Mouse (Mus musculus) myocyte (in vitro differentiated cells): ENCODE results near the gene Ints14. TPM values are rescaled to one million over a fixed set of nuclear protein-coding genes. Genes with fewer than 3 reads are reported as not detected.

Experiments
- H3K27me3 ChIP-seq: one replicate; pipeline ENCODE4 v1.6.1; 2011; ENCODE audit not compliant: control insufficient read depth, insufficient read depth, insufficient read length
- H3K36me3 ChIP-seq: one replicate; pipeline ENCODE4 v1.6.1; 2011; ENCODE audit not compliant: control insufficient read depth, insufficient read depth
- H3K4me2 ChIP-seq: one replicate; pipeline ENCODE4 v1.6.1; 2011; ENCODE audit warnings: low read depth, control low read depth
- H3K4me3 ChIP-seq: one replicate; pipeline ENCODE4 v1.5.1; 2011; ENCODE audit warnings: mild to moderate bottlenecking, control low read depth, moderate library complexity
- H3K79me2 ChIP-seq: one replicate; pipeline ENCODE4 v1.6.1; 2011; ENCODE audit not compliant: control insufficient read depth, insufficient read depth
- H3ac ChIP-seq: one replicate; pipeline ENCODE4 v1.6.1; 2011; ENCODE audit not compliant: control insufficient read depth, insufficient read length
- CEBPB ChIP-seq: IDR thresholded peaks from 2 replicates; pipeline ENCODE4 v1.6.1; 2011; ENCODE audit warnings: mild to moderate bottlenecking, moderate library complexity; ENCODE audit not compliant: poor library complexity, insufficient read depth, severe bottlenecking
- E2F4 ChIP-seq: IDR thresholded peaks from one replicate; pipeline ENCODE4 v1.6.1; 2011; ENCODE audit warnings: mild to moderate bottlenecking, control low read depth, moderate library complexity; ENCODE audit not compliant: insufficient read depth
- MAX ChIP-seq: IDR thresholded peaks from one replicate; pipeline ENCODE4 v1.6.1; 2011; ENCODE audit warnings: low read depth, mild to moderate bottlenecking, control low read depth
- MYOD1 ChIP-seq, 3 experiments: IDR thresholded peaks; one replicate each; pipeline ENCODE4 v1.6.1; 2011; ENCODE audit warnings: control low read depth in 2 of 3, low read depth in 2 of 3, mild to moderate bottlenecking in 2 of 3, moderate library complexity in 1 of 3; ENCODE audit not compliant: insufficient read length in 2 of 3, control insufficient read depth in 1 of 3
- MYOG ChIP-seq, 3 experiments: IDR thresholded peaks; one replicate each; pipeline ENCODE4 v1.6.1; 2011; ENCODE audit warnings: control low read depth in 2 of 3, low read depth in 2 of 3, mild to moderate bottlenecking in 2 of 3; ENCODE audit not compliant: insufficient read length in 2 of 3, control insufficient read depth in 1 of 3, insufficient read depth in 1 of 3
- POLR2A ChIP-seq: IDR thresholded peaks from one replicate; pipeline ENCODE4 v1.6.1; 2011; ENCODE audit warnings: low read depth, mild to moderate bottlenecking, control low read depth, moderate library complexity; ENCODE audit not compliant: insufficient read length
- POLR2AphosphoS2 ChIP-seq: IDR thresholded peaks from one replicate; pipeline ENCODE4 v1.6.1; 2011; ENCODE audit warnings: low read depth, control low read depth; ENCODE audit not compliant: insufficient read length
- REST ChIP-seq: IDR thresholded peaks from one replicate; pipeline ENCODE4 v1.6.1; 2011; ENCODE audit warnings: mild to moderate bottlenecking, control low read depth, moderate library complexity; ENCODE audit not compliant: insufficient read depth, insufficient read length
- SRF ChIP-seq: IDR thresholded peaks from one replicate; pipeline ENCODE4 v1.6.1; 2011; ENCODE audit warnings: low read depth; ENCODE audit not compliant: control insufficient read depth, insufficient read length
- TCF12 ChIP-seq: IDR thresholded peaks from one replicate; pipeline ENCODE4 v1.6.1; 2011; ENCODE audit warnings: mild to moderate bottlenecking, control low read depth; ENCODE audit not compliant: poor library complexity, insufficient read depth, severe bottlenecking
- USF1 ChIP-seq: IDR thresholded peaks from one replicate; pipeline ENCODE4 v1.6.1; 2011; ENCODE audit warnings: low read depth, mild to moderate bottlenecking, control low read depth, moderate library complexity
- polyA plus RNA-seq: library from polyadenylated mRNA; unstranded; fragments of >200 nt; fragmentation: generic; extraction: Trizol; gene quantifications from one replicate; pipeline ENCODE4 v1.2.1, GENCODE M21; 2012; ENCODE audit warnings: missing spikeins

Ints14 gene
- polyA plus RNA-seq, 1 experiment = 19.4 TPM

DNA sequence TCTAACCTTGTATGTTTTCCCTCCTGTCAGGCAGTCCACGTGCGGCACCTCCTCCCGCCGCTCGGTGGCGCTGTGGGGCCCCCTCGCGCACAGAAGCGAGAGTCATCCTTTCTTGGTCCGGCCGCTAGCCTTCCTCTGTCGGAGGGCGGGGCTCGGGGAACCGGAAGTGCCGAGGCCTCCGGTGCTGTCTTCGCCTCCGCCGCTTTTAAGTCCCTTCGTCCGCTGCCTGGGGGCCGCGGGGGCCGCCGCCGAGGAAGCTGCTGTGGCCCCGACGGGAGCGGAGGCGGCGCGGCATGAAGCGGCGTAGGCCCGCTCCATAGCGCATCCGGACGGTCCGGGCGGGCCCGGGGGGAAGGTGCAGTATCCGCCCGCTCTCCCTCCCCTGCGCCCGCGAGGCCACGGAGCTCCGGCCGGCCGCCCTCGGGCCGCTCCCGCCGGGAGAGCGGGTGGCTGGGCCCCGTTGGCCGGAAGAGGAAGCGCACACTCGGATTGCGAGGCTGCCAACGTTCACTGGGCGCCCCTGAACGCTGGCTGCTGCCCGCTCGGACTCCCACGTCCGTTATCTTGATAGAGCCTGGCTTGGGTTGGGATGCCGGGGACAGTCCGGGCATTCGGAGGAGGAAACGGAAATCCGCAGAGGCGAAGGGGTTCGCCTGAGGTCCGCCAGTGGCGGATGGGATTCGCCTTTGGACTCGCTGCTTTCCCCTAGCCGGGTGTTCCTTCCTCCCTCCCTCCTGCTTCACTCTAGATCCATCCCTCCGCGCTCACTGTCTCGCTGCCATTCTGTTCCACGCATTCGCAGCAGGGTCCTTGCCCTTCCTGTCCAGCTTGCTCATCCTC lies 71.8 kb downstream of the Ints14 start, which contains the start of gene Dpp8:
Gene Dpp8 (plus strand): TSS at position 146 of the 840 bp plus-strand sequence.
- peak within 1 kb of the TSS; percentile 97 for H3ac ChIP-seq
- peak within 1 kb of the TSS; percentile 95 for H3K4me2 ChIP-seq
- TF ChIP-seq TCF12 = no peak
- TF ChIP-seq MYOD1 (IDR thresholded peaks at IDR 0.05; ENCODE audit: control insufficient read depth in 1 of 3, insufficient read length in 2 of 3, low read depth in 2 of 3) = peak in 1 of 3 experiments; percentile 6
- TF ChIP-seq REST = no peak
- TF ChIP-seq POLR2A = peak; percentile 64
- peak; percentile 45 for TF ChIP-seq MAX
- TF ChIP-seq USF1 = peak; percentile 29
- peak in 1 of 3 experiments; percentile 2 for TF ChIP-seq MYOG (IDR thresholded peaks at IDR 0.05; ENCODE audit: control insufficient read depth in 1 of 3, insufficient read depth in 1 of 3, insufficient read length in 2 of 3, low read depth in 2 of 3)
- TF ChIP-seq POLR2AphosphoS2 = no peak
- TF ChIP-seq E2F4 = no peak
- TF ChIP-seq SRF = no peak
- TF ChIP-seq CEBPB = no peak
- H3K4me3 ChIP-seq = peak within 1 kb of the TSS; percentile 72
- peaks cover 16% of the 10 kb centered on the region for H3K79me2 ChIP-seq
- H3K36me3 ChIP-seq = peaks cover 9% of the 10 kb centered on the region
- no peaks in the 10 kb centered on the region for H3K27me3 ChIP-seq

DNA sequence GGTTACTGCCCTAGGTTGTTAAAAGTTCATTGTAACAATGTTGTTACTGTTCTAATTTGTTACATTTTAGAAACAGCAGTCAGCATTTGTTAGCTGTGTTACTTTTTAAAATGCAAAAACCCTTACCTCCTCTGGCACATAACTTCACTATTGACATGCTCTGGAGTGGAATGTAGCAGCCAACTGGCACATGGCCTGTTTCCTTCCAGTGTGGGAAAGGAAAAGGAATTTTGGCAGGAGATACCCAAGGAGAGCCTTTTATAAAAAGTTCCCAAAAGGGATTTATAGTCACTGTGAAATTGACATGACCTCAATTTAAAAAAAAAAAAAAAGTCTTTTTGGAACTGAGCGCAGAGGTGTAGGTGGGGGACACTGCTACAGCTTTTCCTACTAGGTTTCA lies 75.8 kb downstream of the Ints14 start:
- Histone ChIP-seq H3K36me3 (peaks cover 13% of the 10 kb centered on the region), H3K4me2 (no peak overlapping the region), H3ac (no peak overlapping the region), H3K4me3 (no peak overlapping the region), H3K79me2 (peaks cover 16% of the 10 kb centered on the region), H3K27me3 (no peaks in the 10 kb centered on the region)
- TF ChIP-seq SRF (no peak), MYOD1 (IDR thresholded peaks at IDR 0.05; ENCODE audit: control insufficient read depth in 1 of 3, insufficient read length in 2 of 3, low read depth in 2 of 3) (no peak), REST (no peak)

Other genes with a start within 250 kb of the Ints14 start
- 150 TPM for gene Rab11a, start 223.1 kb upstream of the Ints14 start, polyA plus RNA-seq
- 5.0 TPM for gene Dennd4a, start 149.6 kb upstream of the Ints14 start, polyA plus RNA-seq
- gene Slc24a1, start 9.3 kb upstream of the Ints14 start, polyA plus RNA-seq = 0.01 TPM
- gene Hacd3, start 60.8 kb downstream of the Ints14 start, polyA plus RNA-seq = 13.7 TPM
- 24.4 TPM for gene Dpp8, start 71.5 kb downstream of the Ints14 start, polyA plus RNA-seq
- gene Igdcc4, start 140.6 kb downstream of the Ints14 start, polyA plus RNA-seq = 9.4 TPM
- gene Igdcc3, start 180.3 kb downstream of the Ints14 start, polyA plus RNA-seq = not detected
- gene Parp16, start 234.4 kb downstream of the Ints14 start, polyA plus RNA-seq = 2.2 TPM